Mouse (Mus musculus): Measurements from ENCODE around the gene Gm11042. TPM values are rescaled to one million over a fixed set of nuclear protein-coding genes. Genes with fewer than 3 reads are reported as not detected.

Gm11042 gene
- not detected for total RNA-seq (2022)

- no peak for DNase-seq (ENCODE audit: low spot score in 2 of 2)
These were observed at the start of gene Gm11042 for GRCm38 (mm10) chr12:74316344-74316973. Gene Gm11042, minus strand, starts transcription at chr12:74316394.

- no peak for DNase-seq (ENCODE audit: low spot score in 2 of 2)
These were observed 48.3 kb upstream of the Gm11042 start for GRCm38 (mm10) chr12:74364477-74364876.

DNA sequence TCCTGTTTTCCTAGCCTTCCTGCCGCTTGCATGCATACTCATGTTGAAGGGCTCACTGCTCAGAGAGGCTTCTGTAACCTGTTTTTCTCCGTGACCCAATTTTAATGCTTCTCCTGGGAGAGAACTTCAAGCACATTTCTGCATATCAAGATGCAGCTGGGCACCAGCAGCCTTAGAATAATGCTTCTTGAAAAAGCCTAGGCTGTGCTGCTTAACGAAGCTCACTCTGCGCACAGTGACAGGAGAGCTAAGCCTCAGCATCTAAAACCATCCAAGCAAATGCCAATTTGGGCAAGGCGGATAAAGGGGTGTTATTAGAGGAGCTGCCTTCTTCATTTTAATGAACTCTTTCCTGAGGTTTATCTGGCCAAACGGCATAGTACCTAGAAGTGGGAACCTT, 46.9 kb upstream of the Gm11042 start:
- peak; percentile 10 to 20 for DNase-seq (ENCODE audit: low spot score in 2 of 2)

DNA sequence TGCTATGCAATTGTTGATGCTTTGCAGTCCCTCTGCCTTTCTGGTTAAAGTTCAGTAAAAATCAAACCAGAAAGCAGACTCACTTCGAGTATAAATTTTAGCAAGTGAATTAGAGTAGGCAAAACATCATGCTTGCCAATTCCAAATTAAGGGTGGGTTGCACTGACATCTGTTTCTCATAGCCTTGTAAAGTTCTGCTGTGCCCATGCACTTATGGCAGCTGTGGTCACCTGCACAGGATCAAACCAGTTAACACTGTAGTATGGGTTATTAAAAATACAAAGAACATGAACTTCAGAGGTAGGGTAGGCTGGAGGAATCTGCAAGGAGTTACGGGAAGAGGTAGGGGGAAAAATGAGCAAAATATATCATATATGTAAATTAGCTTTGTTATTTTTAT, 46.3 kb upstream of the Gm11042 start:
- DNase-seq (ENCODE audit: low spot score in 2 of 2), result no peak

GRCm38 (mm10) chr12:74359791-74360190, 43.6 kb upstream of the Gm11042 start:
- DNase-seq (ENCODE audit: low spot score in 2 of 2), result no peak

- no peak for DNase-seq (ENCODE audit: low spot score in 2 of 2)
These were observed 41.6 kb upstream of the Gm11042 start for GRCm38 (mm10) chr12:74357806-74358205.

DNA sequence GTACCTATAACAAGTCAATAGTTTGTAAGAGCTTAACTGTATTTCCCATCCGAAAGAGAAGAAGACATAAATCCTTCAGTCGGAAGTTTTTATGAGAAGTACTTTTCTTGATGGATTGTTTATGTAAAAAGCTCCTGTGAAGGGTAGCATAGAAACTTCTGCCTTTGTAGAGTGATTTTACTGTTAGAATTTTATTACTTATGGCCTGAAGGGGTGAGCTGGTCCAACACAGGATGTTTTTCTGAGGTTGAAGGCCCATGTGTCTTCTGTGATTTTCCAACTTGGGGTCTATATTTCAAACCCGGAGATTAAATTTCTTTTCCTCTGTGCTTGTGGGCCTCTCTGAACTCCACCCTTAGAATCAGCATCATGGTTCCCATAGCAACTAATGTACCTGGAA, 26.5 kb upstream of the Gm11042 start:
- DNase-seq (ENCODE audit: low spot score in 2 of 2), result no peak

DNA sequence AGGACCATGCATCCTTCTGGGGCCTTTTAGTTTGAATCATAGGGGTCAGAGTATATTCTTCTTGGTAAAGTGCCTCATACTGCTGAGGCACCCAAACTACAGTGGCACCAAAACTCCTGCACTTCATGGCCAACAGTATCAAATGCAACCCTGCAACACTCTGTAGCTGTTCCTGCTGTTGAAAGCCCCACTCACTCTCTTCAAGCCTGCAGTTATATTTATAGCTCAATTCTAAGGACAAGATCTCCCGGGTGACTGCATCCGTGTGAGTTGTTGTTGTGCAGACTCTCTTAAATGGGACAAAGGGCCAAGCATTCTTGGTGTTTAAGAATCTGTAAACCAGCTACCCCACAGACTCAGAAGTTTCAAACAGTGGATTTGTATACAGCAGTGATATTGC, 23.9 kb upstream of the Gm11042 start:
- DNase-seq (ENCODE audit: low spot score in 2 of 2), result no peak

DNA sequence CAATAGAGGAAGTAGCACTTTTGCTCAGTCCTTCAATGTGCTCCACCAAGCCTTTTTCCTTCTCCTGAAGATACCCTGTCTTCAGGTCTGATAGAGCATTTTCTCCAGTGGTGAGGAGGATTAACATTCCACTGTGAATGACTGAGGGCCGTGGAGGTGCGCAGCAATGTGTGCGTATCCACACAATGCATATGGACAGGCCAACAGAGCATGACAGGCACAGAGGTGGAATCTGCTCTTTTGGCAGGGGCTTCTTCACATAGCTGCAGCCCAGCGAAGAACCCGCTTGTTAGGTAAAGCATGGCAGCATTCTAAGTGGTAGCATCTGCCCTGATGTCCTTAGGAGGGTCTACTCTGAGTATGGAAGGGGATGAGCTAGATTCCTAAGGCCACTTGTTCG, 17.5 kb upstream of the Gm11042 start:
- no peak for DNase-seq (ENCODE audit: low spot score in 2 of 2)

DNA sequence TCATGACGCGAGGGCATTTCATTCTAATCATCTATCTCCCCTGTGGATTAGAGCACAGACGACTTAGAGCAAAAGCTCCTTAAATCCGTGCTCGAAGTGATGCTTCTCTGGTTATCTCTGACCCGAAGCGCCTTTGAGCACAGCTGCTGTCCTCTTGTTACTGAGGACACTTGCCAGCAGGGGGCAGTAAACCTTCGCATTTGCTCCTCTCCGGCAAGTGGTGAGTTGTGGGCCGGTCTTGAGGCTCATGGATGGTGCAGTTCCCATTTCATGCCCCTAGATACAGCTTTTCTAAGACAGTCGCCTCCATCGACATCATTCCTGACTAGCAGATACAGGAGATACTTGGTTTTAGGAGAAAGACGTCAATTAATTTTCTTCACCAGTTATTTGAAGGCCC, 16.8 kb upstream of the Gm11042 start:
- peak; percentile 55 to 60 for DNase-seq (ENCODE audit: low spot score in 2 of 2)

DNA sequence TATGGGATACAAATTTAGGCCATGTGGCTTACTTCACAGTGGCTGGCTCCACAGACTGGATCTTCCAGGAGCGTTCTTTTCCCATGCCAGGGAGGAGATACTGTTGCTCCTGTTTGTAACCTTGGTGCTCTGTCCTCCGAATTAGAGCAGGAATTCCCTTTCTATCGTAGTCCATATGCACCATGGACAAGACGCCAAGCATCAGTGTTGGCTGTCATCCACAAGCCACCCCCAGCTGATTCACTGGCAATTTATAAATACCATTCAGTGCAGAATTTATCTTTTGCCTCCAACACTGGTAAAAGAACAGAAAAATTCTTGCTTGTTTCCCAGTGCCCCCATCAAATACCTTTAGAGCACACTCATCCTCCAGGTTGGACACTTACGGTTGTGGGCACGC, 13.6 kb upstream of the Gm11042 start:
- DNase-seq (ENCODE audit: low spot score in 2 of 2), result peak in 1 of 2 experiments; percentile 49

- DNase-seq (ENCODE audit: low spot score in 2 of 2), result peak in 1 of 2 experiments; percentile 22
These were observed 10.4 kb upstream of the Gm11042 start for GRCm38 (mm10) chr12:74326644-74327043.

DNA sequence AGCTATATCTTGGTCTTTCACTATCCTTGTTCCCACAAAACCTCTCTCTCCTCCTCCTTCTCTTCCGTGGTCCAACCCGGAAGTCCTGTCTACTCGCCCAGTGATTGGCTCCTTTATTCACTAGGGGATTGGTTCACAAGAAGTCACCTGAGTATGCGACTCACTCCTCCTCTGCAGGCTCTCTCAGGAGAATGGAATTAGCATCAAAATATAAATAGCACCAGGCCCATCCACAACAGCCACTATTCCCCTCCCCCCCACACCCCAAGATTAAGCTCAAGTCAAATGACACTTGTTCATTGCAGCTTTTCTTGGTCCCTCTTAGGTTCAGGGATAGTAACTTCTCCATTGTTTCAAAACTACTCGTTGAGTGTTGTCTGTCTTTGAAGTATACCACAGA, 5.8 kb upstream of the Gm11042 start:
- no peak for DNase-seq (ENCODE audit: low spot score in 2 of 2)

DNA sequence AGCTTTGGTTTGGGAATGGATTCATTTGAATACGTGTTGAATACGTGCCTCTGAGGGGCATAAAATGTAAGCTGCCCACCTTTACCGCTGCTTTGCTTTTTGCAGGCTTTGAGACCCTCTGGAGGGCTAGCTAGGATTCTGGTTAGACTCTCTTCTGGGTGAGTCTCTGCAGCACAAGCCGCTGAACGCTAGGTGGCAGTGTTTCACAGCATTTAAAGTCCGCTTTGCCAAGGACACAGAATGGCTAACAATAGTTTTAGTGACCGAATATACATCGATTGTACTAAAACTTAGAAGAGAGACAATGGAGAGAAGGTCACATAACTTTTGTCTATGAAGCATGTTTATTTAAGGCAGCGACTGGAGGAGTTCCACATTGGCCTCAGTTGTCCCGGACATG, 4.1 kb upstream of the Gm11042 start:
- no peak for DNase-seq (ENCODE audit: low spot score in 2 of 2)

DNA sequence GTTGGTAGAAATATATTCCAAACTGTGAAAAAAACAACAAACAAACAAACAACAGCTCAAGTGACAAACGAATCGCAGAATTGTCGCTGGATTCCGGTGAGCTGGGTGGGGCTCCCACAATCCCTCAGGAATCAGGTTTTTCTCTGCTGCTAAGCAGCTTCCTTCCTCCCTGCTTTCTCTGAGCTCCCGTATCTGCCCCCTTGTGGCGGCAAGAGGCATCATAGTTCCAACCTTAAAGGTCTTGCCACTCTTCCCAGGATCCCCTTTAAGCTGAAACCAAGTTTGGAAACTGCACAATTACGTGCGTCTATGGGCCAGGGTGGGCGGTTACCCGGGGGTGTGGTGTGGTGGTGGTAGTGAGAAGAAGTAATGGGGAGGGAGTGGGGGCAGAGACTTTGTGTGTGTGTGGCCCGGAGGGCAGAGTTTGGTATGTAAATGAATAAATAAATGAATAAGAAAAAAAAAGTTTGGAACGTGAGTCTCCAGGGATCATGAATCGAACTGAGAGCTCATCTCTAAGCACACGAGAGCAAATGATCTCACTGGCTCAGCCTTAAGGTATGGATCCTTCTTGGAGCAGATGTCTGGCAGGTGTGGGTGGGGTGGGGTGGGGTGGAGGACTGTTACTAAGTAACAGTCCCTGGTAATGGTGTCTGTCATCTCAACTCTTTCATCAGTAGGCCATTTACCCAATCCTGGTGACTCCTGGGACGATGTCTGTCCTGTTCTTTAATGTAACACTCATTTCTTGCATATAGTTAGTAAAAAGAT, 980 bp upstream of the Gm11042 start:
- DNase-seq (ENCODE audit: low spot score in 2 of 2), result peak; percentile 51 to 66

DNA sequence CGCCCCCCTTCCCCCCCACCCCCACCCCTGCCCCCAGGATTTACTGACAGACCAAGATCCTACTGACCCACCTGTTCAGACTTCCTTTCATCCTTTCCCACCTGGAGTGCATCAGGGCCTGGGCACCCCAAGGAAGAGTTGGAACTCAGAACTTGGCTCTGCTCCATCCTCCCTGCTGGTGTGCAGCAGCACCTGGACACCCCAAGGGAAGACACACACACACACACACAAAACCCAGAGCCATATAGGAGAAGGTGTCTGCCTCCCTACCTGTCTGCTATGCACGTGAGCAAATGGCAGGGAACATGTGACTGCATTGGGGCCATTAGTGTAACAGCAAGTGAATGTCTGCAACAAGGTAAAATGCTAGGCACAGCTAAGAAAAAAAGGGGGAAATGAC, 973 bp downstream of the Gm11042 start:
- DNase-seq (ENCODE audit: low spot score in 2 of 2), result no peak

GRCm38 (mm10) chr12:74312611-74313010, 3.6 kb downstream of the Gm11042 start:
- no peak for DNase-seq (ENCODE audit: low spot score in 2 of 2)

GRCm38 (mm10) chr12:74303418-74304294, 12.5 kb downstream of the Gm11042 start:
- peak in 1 of 2 experiments; percentile 51 for DNase-seq (ENCODE audit: low spot score in 2 of 2)

DNA sequence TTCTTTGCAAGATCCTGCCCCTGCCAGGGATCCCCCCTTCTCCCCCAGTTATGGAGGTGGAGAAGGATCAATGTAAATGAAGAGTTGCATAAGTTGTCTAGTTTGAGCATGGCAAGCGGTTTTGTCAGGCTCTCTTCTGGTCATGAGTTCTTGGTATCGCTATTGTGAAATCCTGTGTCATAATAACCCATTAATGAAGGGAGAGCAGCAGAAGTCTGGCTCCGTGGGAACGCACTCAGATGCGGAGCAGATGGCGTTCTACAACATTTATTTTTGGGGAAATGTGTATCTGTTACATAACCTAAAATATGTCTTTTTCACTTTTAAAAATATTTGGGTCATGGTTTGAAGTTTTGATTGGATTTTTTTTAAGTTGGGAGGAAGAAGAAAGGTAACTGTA, 14.6 kb downstream of the Gm11042 start:
- DNase-seq (ENCODE audit: low spot score in 2 of 2), result no peak

- DNase-seq (ENCODE audit: low spot score in 2 of 2), result no peak
These were observed 19.8 kb downstream of the Gm11042 start for GRCm38 (mm10) chr12:74296374-74296773.

DNA sequence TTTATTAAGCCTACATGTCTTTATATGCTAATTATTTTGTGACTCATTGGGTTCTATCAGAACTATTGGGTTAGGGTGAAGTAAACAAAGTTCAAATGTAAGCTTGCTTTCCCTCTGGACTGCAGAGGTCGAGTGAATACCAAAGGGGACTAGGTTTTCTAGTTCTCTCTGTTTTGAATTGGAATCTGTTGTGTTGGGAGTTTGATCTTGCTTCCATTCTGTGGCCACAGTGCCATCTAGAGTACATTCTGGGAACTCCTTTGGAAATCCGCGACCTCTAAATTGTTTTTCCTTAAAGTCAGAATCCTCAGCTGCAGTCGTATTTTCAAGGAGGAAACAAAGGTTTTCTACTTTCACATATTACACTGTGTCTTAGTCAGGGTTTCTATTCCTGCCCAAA, 22.6 kb downstream of the Gm11042 start:
- DNase-seq (ENCODE audit: low spot score in 2 of 2), result no peak

DNA sequence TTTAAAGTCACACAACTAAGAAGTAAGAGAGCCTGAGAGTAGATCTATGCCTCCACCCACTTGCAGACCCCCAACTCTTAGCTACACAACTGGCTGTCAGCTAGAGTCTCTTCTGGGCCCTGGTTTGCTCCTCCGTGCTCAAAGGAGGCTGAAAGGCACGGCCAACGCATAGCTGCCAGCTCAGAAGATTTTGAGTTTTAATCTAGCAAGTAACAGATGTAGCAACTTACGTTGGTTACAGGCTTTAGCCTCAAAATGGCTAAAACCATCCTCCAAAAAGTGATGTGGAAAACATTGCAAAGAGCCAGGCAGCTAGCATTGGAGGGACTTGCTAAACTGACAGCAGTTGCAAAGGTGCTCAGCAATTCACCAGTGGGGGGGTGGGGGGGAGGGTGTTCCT, 25.2 kb downstream of the Gm11042 start:
- no peak for DNase-seq (ENCODE audit: low spot score in 2 of 2)
